Mouse (Mus musculus) cerebellum, adult 2 months (tissue): ENCODE data around the gene Olig2. TPM values are rescaled to one million over a fixed set of nuclear protein-coding genes. Genes with fewer than 3 reads are reported as not detected.

Experiments used
- DNase-seq, 2 experiments: peaks; one replicate each; pipeline ENCODE4 v3.0.0; 2021
- H3K27ac ChIP-seq: fragments of 200-500 bp; 2 replicates; pipeline ENCODE4 v1.5.1; 2012; ENCODE audit warnings: low read length, control low read depth, inconsistent platforms; ENCODE audit not compliant: insufficient read depth
- H3K27me3 ChIP-seq: fragments of 200-500 bp; 2 replicates; pipeline ENCODE4 v1.6.1; 2012; ENCODE audit warnings: inconsistent platforms, mild to moderate bottlenecking, low read length, moderate library complexity; ENCODE audit not compliant: control insufficient read depth, insufficient read depth
- H3K4me1 ChIP-seq: fragments of 200-500 bp; 2 replicates; pipeline ENCODE4 v1.6.1; 2011; ENCODE audit warnings: low read length; ENCODE audit not compliant: control insufficient read depth, insufficient read depth
- H3K4me3 ChIP-seq: fragments of 200-500 bp; replicated peaks from 2 replicates; pipeline ENCODE3; 2011; ENCODE audit warnings: mild to moderate bottlenecking, low read depth, low read length, control low read depth; ENCODE audit not compliant: insufficient read depth
- CTCF ChIP-seq: fragments of 200-500 bp; IDR thresholded peaks from 2 replicates; pipeline ENCODE4 v1.5.1; 2011; ENCODE audit warnings: low read depth, mild to moderate bottlenecking, control low read depth, low read length, moderate library complexity, borderline replicate concordance; ENCODE audit not compliant: insufficient read depth
- POLR2A ChIP-seq: fragments of 200-500 bp; IDR thresholded peaks from 2 replicates; pipeline ENCODE4 v1.6.1; 2011; ENCODE audit warnings: low read length, control low read depth, borderline replicate concordance; ENCODE audit not compliant: insufficient read depth
- WGBS: fragments of 180-500 bp; shearing (Covaris S2); methylation state at CpG from one replicate; pipeline ENCODE4 v1.1.7; 2018; 5-methylcytosine and 5-hydroxymethylcytosine counted together
- polyA plus RNA-seq: library from polyadenylated mRNA; depleted of rRNA; stranded (reverse); fragments of >200 nt; gene quantifications from 2 replicates; pipeline ENCODE4 v1.2.3, GENCODE M21; 2012

Gene Olig2
- polyA plus RNA-seq, 1 experiment: 34.8 TPM

DNA sequence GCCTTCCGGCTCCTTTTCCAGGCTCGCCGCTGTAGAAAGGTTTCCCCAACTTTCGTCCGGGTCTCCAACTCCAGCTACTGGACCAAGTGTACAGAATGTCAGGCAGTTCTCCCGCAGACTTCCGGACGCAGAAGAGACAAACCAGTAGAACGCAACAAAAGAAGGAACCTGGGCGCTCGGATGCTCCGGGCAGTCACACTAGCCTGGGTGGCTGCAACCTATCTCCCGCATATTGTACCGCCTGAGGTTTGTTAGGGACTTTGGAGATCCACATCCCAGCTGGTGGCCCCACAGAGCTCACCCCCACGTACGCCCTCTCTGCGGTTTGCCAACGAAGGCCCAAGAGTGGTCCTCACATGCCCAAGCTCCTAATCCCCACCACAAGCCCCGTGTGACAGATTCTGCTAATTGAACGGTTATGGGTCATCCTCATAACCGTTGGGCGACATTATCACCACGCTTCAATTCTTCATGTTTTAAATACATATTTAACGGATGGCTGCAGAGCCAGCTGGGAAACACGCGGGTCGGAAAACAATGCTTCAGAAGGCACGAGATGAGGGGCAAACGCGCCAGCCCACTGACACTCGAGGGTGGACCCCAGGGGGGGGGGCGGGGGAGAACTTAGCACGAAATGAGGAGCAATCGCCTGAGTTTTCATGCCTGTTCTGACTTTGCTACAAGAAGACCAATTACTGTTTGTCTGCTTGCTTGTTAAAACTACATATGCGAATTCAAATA is 1.8 kb upstream of the Olig2 start:
- 2% methylated on average over 35 of the region's 35 CpGs for WGBS

DNA sequence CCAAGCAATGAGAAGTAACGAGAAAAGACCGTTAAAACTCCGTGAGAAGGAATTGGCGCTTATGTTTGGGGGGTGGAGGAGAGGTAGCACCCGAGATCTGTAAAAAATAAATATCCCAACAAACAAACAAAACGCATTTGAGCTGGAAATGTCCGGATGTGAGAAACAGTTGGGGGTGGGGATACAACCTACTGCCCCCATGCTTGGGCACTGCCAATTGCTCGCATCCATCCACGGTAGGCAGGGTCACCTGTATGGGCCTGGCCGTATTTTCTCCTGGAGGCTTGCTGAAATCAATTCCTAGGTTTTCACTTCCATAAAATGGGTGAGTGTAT is 1.2 kb upstream of the Olig2 start:
- DNase-seq: no peak
- Histone ChIP-seq H3K27ac (no peak overlapping the region), H3K27me3 (peaks cover 8% of the 10 kb centered on the region; the same call in 1 of the 2 replicates), H3K4me1 (no peaks in the 10 kb centered on the region), H3K4me3 (no peak overlapping the region)
- TF ChIP-seq POLR2A: no peak
- no peak for TF ChIP-seq CTCF
- 7% methylated on average over 10 of the region's 10 CpGs for WGBS

More for the DNA sequence above, 1.8 kb upstream of the Olig2 start:
- no peak for TF ChIP-seq POLR2A
- TF ChIP-seq CTCF: no peak
- peaks cover 8% of the 10 kb centered on the region; the same call in 1 of the 2 replicates for H3K27me3 ChIP-seq
- peak in 1 of 2 experiments; percentile 23 for DNase-seq
- no peaks in the 10 kb centered on the region for H3K4me1 ChIP-seq
- no peak overlapping the region for H3K4me3 ChIP-seq
- H3K27ac ChIP-seq: no peak overlapping the region

DNA sequence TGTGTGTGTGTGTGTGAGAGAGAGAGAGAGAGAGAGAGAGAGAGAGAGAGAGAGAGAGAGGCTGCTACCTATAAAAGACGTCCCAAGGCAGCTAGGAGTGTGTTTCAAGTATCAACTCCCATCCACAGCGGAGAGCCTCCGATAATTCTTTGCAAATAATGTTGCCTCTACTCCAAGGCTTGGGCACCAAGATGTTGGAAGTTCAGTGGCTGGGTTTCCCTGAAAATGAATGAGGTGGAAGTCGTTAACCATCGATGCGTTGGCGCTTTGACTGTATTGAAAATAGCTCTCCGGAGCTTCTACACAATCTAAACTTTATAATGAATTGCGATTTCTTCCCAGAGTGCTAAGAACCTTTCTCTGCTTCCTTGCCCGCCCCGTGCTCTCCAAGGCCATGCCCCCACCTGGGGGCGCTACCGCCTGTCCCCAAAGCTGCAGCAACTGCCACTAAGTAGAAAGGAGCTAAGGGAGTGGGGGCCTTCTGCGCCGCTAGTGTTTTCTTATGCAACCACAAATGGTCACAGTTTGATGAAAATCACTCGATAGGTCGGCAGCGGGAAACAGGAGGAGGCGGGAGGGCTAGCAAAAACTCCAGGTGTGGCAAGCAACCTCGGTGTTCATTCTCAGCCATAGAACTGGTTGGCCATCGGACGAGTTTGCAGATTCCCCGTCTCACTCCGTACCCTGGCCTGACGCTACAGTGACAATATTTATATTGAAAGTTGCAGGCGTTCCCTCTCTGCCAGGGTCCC is 600 bp upstream of the Olig2 start:
- Histone ChIP-seq H3K4me3 (no peak overlapping the region), H3K27ac (no peak overlapping the region), H3K27me3 (peaks cover 8% of the 10 kb centered on the region; the same call in 1 of the 2 replicates), H3K4me1 (no peaks in the 10 kb centered on the region)
- peak in 1 of 2 experiments; percentile 35 for DNase-seq
- WGBS: 3% methylated on average over 26 of the region's 26 CpGs
- no peak for TF ChIP-seq CTCF

DNA sequence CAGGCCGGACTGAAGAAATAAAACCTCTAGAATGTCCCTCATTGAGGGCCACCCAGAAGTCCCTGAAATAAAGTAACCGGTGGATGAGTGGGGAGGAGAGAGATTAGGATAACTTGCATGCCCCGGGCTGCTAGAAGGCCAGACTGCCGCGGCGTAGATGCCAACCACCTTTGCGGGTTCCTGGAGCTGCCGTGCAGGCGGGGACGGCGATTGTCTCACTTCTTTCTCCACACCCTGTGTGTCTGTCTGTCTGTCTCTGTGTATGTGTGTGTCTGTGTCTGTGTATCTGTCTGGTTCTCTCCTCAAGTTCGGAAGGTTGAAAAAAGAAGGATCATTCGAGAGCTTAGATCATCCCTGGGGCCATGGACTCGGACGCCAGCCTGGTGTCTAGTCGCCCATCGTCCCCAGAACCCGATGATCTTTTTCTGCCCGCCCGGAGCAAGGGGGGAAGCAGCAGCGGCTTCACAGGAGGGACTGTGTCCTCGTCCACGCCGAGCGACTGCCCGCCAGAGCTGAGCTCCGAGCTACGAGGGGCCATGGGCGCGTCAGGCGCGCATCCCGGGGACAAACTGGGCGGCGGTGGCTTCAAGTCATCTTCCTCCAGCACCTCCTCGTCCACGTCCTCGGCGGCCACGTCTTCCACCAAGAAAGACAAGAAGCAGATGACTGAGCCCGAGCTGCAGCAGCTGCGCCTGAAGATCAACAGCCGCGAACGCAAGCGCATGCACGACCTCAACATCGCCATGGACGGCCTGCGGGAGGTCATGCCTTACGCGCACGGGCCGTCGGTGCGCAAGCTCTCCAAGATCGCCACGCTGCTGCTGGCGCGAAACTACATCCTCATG is 1.0 kb downstream of the Olig2 start:
- Histone ChIP-seq H3K4me1 (no peaks in the 10 kb centered on the region), H3K27ac (no peak overlapping the region), H3K4me3 (no peak overlapping the region), H3K27me3 (peaks cover 9% of the 10 kb centered on the region; the same call in 1 of the 2 replicates)
- peak in 1 of 2 experiments; percentile 25 for DNase-seq
- no peak for TF ChIP-seq POLR2A
- TF ChIP-seq CTCF: no peak
- 2% methylated on average over 60 of the region's 60 CpGs for WGBS

DNA sequence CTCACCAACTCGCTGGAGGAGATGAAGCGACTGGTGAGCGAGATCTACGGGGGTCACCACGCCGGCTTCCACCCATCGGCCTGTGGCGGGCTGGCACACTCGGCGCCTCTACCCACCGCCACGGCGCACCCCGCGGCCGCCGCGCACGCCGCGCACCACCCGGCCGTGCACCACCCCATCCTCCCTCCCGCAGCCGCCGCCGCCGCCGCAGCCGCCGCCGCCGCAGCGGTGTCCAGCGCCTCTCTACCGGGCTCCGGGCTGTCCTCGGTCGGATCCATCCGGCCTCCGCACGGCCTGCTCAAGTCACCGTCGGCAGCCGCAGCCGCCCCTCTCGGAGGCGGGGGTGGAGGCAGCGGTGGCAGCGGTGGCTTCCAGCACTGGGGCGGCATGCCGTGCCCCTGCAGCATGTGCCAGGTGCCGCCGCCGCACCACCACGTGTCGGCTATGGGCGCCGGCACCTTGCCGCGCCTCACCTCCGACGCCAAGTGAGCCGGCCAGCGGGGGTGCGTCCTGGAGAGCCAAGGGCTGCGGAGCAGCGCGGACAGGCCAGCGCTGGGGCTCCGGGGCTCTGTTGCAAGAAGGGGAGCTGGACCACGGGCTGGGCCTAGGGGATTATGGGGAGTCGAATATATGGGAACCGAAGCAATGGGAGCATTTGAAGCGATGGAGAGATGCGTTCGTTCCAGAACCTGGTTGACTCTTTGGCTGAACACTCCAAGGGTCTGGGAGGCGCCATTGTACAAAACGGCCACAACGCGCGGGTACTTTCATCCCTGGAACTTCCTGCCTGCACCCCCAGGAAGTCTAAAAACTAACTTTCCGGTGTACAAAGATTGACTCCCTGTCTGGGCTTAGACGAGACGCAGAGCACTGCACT is 1.9 kb downstream of the Olig2 start:
- Histone ChIP-seq H3K4me3 (no peak overlapping the region), H3K27ac (no peak overlapping the region), H3K27me3 (peaks cover 9% of the 10 kb centered on the region; the same call in 1 of the 2 replicates), H3K4me1 (no peaks in the 10 kb centered on the region)
- 1% methylated on average over 72 of the region's 85 CpGs for WGBS
- peak in 1 of 2 experiments; percentile 15 for DNase-seq
- no peak for TF ChIP-seq POLR2A
- TF ChIP-seq CTCF: no peak

DNA sequence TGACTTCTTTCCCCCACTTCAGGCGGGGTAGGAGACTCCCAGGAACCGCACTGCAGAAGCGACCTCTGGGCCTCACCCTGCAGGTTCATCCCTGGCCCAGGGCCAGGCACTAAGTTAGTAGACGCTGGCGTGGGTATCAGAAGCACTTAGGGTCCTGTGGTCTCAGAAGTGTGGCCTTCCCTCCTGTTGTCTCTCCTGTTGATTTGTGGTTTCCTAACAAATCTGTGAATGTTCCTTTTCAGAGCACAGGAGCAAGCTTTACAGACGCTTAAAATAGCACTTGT is 2.4 kb downstream of the Olig2 start:
- TF ChIP-seq CTCF: no peak
- TF ChIP-seq POLR2A: no peak
- Histone ChIP-seq H3K27ac (no peak overlapping the region), H3K4me1 (no peaks in the 10 kb centered on the region), H3K4me3 (no peak overlapping the region), H3K27me3 (peaks cover 10% of the 10 kb centered on the region; the same call in 1 of the 2 replicates)
- DNase-seq: peak in 1 of 2 experiments; percentile 15
- WGBS: 5% methylated on average over 6 of the region's 6 CpGs

DNA sequence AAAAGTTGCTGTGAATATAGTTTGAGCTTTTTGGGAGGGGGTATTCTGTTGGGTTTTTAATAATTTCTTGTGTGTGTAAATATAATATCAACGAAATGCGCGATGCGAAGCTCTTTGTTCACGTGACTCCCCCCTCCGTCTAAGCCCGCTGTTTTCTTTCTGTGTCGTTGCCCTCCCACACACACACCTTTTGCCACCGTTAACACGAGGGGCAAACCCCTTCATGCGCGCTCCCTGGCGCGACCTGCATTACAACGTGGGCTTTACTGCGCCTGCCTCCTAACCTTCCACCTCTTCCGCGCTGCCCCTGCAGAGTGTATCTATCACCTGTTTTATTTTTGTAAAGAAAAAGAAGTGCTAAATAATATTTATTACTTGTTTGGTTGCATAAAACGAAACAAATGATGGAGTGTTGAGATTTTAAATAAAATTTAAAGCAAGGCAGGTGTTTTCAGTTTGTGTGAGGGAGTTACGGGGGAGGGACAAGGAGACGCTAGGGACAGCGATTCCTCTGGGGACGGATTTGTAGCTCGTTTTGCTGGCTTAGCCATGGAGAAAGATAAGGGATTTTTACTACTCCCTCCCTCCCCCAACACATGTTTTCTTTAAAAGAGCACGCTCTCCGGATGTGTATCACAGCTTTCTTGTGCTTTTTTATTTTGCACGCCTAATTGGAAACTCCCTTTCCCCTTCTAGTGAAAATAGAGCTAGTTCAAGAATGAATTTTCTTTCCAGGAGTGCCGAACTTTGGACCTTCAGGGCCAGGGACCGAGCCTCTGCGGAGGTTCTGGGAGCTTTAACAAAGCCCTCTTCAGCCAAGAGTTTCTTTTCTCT is 3.2 kb downstream of the Olig2 start:
- no peaks in the 10 kb centered on the region for H3K4me1 ChIP-seq
- TF ChIP-seq POLR2A (no peak), CTCF (no peak)
- no peak overlapping the region for H3K27ac ChIP-seq
- peaks cover 9% of the 10 kb centered on the region; the same call in 1 of the 2 replicates for H3K27me3 ChIP-seq
- no peak for DNase-seq
- 8% methylated on average over 30 of the region's 30 CpGs for WGBS
- no peak overlapping the region for H3K4me3 ChIP-seq
